Mouse (Mus musculus) CD4-positive, CD25-positive, alpha-beta regulatory T cell, adult 4 months (primary cell): Measurements from ENCODE around the gene Tstd1. TPM values are rescaled to one million over a fixed set of nuclear protein-coding genes. Genes with fewer than 3 reads are reported as not detected.

Source experiments
- ATAC-seq: one replicate; pipeline ENCODE4 v1.8.0; 2017
- polyA plus RNA-seq, 2 experiments: library from polyadenylated mRNA; unstranded; fragments of 100-300 nt; shearing (Covaris generic); gene quantifications; one replicate each; pipeline ENCODE4 v1.2.1; 2017

The Tstd1 gene
- polyA plus RNA-seq, 2 experiments from 2014 or later: 10.0 to 20.1 TPM

- no peak for ATAC-seq
Measured at GRCm38 (mm10) chr1:171419291-171419882, 715 bp downstream of the Tstd1 start.

GRCm38 (mm10) chr1:171419905-171420304 lies 1.2 kb downstream of the Tstd1 start:
- no peak for ATAC-seq

- no peak for ATAC-seq
Measured at GRCm38 (mm10) chr1:171422504-171423095, 3.9 kb downstream of the Tstd1 start.

- no peak for ATAC-seq
Measured at GRCm38 (mm10) chr1:171424638-171425037, 6.0 kb downstream of the Tstd1 start.

- no peak for ATAC-seq
Measured at GRCm38 (mm10) chr1:171425126-171425525, 6.5 kb downstream of the Tstd1 start.

GRCm38 (mm10) chr1:171432158-171432557 lies 13.5 kb downstream of the Tstd1 start:
- no peak for ATAC-seq

- ATAC-seq: no peak
Measured at GRCm38 (mm10) chr1:171435288-171435814, 16.7 kb downstream of the Tstd1 start.

GRCm38 (mm10) chr1:171435974-171436373 lies 17.3 kb downstream of the Tstd1 start:
- ATAC-seq: no peak

GRCm38 (mm10) chr1:171437264-171438013 lies 18.8 kb downstream of the Tstd1 start, which contains the start of gene F11r:
F11r (plus strand) TSS chr1:171437535.
- peak; percentile 93 for ATAC-seq

- no peak for ATAC-seq
Measured at GRCm38 (mm10) chr1:171438014-171438670, 19.5 kb downstream of the Tstd1 start.

- no peak for ATAC-seq
Measured at GRCm38 (mm10) chr1:171439072-171439471, 20.4 kb downstream of the Tstd1 start.

GRCm38 (mm10) chr1:171440025-171440725 lies 21.5 kb downstream of the Tstd1 start:
- ATAC-seq: no peak

GRCm38 (mm10) chr1:171441466-171442412 lies 23.1 kb downstream of the Tstd1 start:
- no peak for ATAC-seq

GRCm38 (mm10) chr1:171442413-171442760 lies 23.7 kb downstream of the Tstd1 start:
- ATAC-seq: no peak

GRCm38 (mm10) chr1:171445050-171445449 lies 26.4 kb downstream of the Tstd1 start:
- ATAC-seq: no peak

GRCm38 (mm10) chr1:171446854-171447253 lies 28.2 kb downstream of the Tstd1 start:
- ATAC-seq: no peak

GRCm38 (mm10) chr1:171447692-171448091 lies 29.0 kb downstream of the Tstd1 start:
- no peak for ATAC-seq

- no peak for ATAC-seq
Measured at GRCm38 (mm10) chr1:171450062-171450461, 31.4 kb downstream of the Tstd1 start.

GRCm38 (mm10) chr1:171451001-171451400 lies 32.3 kb downstream of the Tstd1 start:
- ATAC-seq: no peak

GRCm38 (mm10) chr1:171452522-171452921 lies 33.9 kb downstream of the Tstd1 start:
- no peak for ATAC-seq

GRCm38 (mm10) chr1:171452923-171453322 lies 34.3 kb downstream of the Tstd1 start:
- no peak for ATAC-seq
